Mouse (Mus musculus): ENCODE measurements around the gene Cnn1.

Gene Cnn1

DNA sequence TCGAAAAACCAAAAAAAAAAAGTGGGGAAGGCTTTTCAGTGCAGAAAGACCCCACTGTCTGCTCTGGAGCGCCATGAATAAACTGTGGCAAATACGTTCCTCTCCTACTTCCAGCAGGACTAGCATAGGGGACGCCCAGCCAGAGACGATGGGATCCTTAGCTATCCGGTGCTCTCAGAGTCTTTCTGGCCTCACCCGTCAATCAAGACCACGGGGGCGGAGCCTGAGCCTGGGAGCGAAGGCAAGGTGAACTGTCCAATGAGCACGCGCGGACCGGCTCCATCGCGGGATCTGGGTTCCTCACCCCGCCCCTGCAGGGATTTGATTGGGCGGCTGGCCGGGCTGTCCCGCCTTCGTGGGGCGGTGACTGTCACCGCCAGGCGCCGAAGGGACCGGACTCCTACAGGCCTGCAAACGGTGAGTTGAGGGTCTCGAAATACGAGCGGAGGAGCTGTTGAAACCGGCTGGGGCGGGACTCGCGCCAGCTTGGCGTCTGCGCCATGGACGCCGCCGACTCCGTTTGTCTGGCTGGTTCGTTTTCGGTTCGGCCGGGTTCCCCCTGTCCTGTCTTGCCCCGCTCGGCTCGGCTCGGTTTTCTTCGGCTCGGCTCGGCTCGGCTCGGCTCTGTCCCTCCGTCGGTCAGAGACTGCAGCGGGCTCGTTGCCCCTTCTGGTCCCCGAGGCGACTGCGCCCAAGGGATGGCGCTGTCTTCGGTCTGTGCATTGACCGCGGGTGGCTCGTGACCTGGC lies 57.7 kb downstream of the Cnn1 start, which contains the start of gene Pigyl:
Gene Pigyl (plus strand): TSS at position 350 of the 749 bp plus-strand sequence.
- in situ Hi-C loops (cut with MboI, MseI), result no loop called here

GRCm38 (mm10) chr9:22157516-22158265 lies 58.7 kb downstream of the Cnn1 start:
- in situ Hi-C loops (cut with MboI, MseI), result no loop called here

All from regulatory T cell (primary cell).